Mouse (Mus musculus): Measurements from ENCODE around the gene Bysl. TPM values are rescaled to one million over a fixed set of nuclear protein-coding genes. Genes with fewer than 3 reads are reported as not detected.

Gene Bysl
- total RNA-seq, 2 experiments from 2014 or later: 23.0 to 24.2 TPM

DNA sequence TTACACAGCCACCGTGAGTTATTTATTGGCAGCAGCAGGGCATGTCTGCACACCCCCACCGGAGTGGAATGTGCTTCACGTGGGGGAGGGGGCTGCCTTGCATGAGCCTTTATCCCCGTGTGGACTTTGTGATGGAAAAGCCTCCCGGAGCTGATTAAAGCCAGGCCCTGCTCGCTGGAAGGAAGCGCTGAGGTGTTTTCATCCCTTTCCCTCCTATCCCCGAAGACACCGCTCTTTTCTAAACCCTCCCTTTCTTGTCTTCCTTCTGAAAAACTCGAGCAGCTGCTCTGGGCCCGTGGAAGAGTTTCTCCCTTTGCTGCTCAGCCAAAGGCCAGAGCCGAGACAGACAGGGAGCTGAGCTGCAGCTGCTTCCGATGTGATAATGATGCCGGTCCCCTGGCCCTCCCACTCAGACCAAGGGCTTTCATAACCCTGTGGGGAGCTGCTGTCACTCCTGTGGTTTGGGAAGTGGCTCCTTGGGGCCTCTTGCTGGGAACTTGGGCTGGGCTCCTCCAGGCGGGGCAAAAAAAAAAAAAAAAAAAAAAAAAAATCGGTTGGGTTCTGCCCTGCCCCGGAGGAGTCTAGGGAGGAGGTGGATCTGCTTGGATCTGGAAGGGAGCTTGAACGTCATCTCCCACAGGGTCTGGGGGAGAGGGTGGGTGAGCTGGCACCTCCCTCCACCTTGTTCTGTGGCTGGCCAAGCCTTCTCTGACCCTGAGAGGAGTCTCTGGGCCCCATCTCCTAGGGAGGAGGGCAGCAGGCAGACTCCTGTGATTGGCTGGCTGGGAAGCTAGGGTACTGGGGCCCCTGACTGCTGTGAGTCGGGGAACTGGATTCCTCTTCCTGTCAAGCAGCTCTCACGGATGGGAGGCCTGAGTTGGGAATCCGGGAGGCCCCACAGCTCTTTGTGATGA lies 15.8 kb downstream of the Bysl start:
- peak; percentile 44 to 54 for DNase-seq (ENCODE audit: low spot score in 2 of 2)

DNA sequence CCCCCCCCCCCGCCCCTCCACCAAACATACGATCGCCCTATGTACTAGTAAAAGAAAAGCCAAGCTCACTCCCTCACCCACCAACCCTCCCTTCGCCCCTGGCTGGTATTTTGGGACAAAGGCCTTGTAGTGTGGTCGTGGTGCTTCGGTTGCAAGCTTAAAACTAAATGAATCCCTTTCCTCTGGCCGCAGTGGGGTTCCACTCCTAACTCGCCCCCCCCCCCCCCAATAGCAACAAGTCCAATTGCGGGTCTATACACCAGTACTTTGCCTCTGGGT lies 16.4 kb downstream of the Bysl start:
- DNase-seq (ENCODE audit: low spot score in 2 of 2): no peak

DNA sequence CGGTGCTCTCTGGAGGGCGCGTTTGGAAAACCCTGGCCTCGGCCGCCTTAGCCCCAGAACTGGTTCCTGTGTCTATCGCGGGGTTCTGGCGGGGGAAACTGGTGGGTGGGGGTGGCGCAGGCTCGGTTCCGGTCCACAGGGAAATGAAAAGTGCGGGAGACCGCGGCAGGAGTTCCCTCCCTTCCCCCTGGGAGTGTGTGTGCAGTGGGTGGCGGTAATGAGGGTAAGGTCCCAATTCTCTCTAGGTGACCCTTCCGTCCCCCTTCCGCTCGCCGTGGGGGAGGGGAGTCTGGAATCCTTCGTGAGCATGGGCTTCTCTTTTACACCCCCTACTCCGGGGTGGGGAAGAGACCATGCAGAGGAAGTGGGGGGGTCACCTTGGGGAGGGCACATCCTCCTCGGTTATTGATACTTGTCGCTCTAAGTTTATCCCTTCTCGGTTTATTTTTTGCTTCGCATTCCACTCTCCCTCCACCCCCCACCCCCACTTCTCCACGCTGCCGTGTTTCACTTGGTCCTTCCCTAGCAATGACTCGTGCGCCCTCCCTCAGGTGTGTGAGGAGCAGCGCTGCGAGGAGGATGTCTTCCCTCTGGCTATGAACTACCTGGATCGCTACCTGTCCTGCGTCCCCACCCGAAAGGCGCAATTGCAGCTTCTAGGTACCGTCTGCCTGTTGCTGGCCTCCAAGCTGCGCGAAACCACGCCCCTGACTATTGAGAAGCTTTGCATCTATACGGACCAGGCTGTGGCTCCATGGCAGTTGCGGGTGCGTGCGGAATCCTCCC lies 16.9 kb downstream of the Bysl start:
- peak; percentile 50 to 56 for DNase-seq (ENCODE audit: low spot score in 2 of 2)

DNA sequence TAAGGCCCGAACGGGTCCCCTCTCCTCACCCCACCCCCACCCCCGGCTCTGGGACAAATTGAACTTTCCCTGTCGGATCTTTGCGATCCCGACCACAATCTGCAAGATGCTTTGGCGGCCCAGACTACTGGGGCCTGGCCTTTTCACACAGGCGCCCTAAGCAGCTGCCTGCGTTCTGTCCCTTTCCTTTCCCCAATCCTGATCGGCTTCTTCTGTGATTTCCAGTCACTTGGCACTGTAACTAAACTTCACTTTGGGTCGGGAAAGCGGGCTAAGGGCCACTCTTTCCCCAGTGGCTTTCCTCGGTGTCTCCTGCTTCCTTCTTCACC lies 17.5 kb downstream of the Bysl start:
- DNase-seq (ENCODE audit: low spot score in 2 of 2): no peak

DNA sequence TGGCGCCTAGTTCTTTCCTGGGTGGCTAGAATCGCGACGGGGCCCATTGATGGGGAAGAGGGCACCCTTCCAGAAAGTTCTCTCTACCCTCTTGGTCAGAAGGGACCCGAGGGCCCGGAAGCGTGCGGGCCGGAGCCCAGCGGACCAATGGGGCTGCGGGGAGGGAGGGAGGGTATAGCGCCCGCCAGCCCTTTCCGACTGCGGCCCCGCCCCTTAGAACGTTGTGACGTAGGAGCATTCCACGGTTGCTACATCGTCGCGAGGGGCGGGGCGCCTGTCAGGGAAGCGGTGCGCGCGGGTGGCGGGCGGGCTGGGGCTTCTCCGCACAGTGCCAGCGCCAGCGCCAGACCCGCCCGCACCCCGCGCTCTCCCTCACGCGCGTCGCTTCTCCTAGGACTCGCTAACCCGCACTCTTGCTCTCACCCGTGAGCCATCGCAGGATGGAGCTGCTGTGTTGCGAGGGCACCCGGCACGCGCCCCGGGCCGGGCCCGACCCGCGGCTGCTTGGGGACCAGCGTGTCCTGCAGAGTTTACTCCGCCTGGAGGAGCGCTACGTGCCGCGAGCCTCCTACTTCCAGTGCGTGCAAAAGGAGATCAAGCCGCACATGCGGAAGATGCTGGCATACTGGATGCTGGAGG lies 18.0 kb downstream of the Bysl start:
- peak; percentile 97 for DNase-seq (ENCODE audit: low spot score in 2 of 2)

DNA sequence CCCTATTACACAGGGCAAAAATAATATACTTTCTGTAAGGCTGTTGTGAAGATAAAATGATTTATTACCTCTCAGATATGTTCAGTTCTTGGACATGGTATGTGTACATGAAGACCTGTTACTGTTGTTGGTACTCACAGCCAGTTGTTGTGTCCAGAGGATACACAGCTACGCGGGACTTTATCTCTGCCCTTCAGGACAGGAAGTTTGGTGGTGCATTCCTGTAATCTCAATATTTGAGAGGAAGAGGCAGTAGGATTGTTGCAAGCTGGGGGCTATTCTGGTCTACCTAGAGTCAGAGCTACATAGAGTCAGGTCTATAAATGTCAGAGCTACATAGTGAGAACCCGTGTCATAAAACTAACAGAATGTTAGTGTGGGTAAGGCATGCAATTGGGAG lies 20.2 kb downstream of the Bysl start:
- no peak for DNase-seq (ENCODE audit: low spot score in 2 of 2)

DNA sequence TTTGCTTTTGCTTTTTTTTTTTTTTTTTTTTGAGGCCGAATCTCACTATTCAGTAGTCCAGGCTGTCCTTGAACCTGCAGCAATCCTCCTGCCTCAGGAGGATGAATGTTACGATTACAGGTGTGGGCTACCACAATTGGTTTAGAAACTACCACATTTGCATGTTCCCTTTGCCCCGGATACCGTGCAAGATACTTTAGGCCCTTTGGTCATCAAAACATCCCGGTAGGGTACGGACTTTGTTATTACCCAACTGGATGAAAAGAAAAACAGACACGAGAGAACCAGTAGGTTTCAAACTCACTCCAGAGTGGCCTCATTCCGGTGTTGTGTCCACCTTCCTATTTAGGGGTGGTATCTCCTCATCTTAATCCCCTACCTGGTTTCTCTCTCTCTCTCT lies 22.8 kb downstream of the Bysl start:
- no peak for DNase-seq (ENCODE audit: low spot score in 2 of 2)

DNA sequence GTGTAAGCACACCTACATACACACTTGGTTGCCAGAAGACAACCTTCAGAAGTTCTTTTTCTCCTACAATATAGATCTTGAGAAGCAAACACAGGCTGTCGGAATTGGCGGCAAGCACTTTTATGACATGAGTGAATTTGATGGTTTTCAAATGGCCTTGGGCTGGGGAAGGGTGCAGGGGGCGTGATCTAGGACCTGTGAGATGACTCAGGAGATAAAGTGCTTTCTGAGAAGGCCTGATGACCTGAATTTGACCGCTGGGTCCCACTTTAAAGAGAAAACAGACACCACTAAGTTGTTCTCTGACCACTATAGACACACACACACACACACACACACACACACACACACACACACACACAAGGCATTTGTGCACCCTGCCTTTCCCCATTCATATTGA lies 30.3 kb downstream of the Bysl start:
- DNase-seq (ENCODE audit: low spot score in 2 of 2): peak in 1 of 2 experiments; percentile 26

DNA sequence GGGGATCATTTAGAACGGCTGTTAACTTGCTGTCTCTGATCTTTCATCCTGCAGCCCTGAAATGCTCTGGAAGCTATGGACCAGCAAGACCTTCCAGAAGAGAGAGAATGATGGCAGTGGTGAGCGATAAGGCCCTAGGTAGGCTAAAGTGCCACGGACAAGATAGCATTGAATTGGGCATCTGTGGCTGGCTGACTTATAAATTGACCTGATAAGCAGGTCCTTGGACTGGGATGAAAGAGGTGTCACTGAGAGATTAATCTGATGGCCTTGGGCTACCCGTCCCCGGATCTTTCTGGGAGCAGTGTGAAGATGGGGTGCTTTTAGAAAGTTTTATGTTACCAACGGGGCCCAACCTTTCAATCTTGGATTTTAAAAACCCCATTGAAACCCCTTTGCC lies 32.6 kb downstream of the Bysl start:
- peak in 1 of 2 experiments; percentile 21 for DNase-seq (ENCODE audit: low spot score in 2 of 2)

DNA sequence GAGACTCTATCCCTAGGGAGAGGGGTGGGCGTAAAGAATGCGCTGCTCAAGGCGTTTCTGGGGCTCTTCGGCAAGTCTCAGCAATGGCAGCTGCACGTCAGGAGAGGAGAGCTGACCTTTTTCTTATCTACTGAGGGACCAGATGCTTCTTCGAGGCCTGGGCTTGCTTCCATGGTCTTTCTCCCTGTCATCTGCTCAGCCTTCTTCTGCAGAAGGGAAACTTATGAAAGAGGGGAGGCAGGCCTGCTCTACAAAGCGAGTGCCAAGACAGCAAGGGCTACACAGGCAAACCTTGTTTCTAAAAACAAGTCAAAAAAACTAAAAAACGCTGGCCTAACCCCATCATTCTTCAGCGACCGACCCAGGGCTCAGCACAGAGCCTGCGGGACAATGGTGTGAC lies 36.5 kb downstream of the Bysl start:
- no peak for DNase-seq (ENCODE audit: low spot score in 2 of 2)

DNA sequence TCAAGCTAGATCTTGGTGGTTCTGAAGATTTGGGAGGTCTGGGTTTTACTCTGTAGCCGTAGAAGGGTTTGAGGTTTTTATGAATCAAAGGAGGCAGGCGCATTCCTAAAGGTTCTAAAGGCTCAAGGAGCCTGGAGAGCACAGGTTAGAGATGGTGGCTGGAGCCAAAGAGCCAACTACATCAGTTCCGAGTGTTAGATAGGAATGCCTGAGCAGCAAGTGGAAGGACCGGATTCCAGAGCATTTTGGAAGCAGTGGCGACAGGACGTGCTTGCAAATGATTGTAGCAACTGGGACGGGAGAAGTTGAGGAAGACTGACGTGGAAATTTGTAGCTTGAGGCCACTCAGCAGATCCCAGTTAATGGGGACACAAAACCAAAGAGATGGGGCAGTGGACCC lies 37.3 kb downstream of the Bysl start:
- DNase-seq (ENCODE audit: low spot score in 2 of 2): no peak

DNA sequence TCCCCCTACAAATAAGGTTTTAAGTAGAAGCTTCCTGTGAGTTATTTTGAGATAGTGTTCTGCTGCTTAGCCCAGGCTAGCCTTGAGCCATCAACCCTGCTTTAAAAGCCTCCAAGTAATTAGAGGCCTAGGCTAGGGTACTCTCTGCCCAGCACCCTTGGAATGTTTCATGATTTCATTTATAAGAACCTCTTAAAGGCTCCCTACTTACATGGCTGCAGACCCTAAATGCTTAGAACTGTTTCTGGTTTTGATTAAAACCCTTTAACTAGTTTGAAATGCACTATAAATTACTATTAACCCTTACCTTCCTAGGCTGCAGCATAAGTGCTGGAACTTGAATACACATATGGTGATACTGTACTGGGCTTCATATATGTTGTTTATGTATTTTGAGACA lies 38.9 kb downstream of the Bysl start:
- no peak for DNase-seq (ENCODE audit: low spot score in 2 of 2)

DNA sequence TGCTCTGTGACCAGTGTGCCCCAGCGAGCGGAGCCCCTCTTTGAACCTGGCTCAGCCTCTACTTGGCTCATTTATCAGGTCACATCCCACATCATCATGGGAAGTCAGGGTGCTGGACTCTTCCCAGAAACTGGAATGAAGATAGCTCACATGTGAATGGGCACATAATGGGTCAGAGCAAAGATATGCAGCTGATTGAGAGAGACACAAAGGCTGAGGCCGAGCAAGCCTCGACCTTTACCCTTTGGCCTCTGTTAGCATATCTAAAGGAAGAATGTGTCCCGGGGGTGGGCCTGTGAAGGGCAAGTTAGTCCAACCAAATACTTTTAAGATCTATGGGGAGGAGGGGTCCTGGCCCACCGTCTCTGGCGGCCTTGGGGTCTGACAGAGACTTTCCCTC lies 39.7 kb downstream of the Bysl start:
- DNase-seq (ENCODE audit: low spot score in 2 of 2): no peak

DNA sequence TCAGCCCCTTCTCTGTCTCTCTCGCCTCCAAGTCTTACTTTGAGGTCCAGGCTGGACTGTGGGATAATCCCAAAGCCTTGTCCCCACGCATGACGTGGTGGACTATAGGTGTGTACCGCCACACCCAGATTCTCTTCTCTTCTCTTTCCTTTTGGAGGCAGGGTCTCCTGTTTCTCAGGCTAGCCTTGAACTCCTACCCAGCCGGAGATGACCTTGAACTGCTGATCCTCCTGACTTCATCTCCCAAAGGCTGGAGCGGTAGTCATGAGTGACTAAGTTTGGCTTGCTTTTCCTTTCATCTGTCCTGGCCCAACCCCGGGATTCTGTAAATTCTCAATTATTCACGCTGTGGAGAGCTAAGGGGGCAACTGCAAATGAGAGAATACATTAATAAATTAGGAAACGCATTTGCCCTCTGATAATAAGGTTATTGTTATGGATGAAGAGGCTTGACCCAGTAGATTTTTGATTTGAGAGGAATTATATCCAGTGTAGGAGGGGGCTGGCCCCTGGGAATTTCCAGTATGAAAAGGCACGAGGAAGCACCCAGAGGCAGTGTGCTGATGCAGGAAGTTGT lies 42.3 kb downstream of the Bysl start:
- no peak for DNase-seq (ENCODE audit: low spot score in 2 of 2)

DNA sequence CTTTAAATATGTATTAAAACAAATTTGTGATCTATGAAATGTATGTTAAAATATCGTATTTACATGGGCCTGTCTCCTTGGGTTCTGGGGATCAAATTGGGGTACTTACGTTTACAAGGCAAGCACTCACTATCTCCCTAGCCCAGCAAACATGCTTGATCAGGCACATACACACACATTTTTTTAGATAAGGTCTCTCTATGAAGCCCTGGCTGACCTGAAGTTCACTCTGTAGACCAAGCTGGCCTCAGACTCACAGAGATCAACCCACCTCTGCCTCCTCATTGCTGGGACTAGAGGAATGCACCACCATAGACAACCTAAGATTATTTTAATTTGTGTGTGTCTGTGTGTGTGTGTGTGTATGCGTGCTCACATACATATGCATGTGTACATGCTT lies 42.9 kb downstream of the Bysl start:
- no peak for DNase-seq (ENCODE audit: low spot score in 2 of 2)

DNA sequence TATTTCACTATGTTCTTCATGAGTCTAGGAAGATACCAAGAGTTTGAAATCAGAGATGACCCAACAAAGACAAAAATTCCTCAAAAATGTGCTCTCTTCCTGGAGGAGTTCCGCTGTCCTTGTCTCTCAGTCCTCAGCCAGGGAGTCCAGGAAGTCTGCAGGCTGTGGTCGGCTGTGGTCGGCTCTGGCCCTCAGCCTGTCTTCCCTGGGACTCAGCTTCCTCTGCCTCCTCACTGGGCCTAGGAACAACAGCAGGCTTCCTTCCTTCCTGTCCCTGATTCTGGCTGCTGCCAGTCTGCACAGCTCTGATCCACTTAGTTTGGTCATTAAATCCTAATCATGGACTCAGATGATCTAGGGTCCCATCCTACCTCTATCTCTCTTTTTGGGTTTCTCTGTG lies 44.0 kb downstream of the Bysl start:
- no peak for DNase-seq (ENCODE audit: low spot score in 2 of 2)

DNA sequence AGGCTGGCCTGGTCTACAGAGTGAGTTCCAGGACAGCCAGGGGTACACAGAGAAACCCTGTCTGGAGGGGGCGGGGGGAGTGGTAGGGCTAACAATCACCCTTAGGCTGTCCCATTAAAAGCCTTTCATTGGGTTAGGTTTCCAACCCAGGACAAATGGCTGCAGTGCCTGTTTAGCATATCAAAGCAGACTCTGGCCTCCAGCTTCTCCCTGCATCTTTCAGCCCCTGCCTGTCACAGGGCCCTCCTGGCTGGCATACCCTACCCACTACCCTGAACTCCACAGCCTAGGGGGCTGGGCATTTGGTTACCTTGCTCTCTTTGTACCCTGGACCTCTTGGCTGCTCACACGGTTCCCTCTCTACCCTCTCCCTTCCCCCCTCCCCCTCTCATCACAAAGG lies 45.2 kb downstream of the Bysl start:
- DNase-seq (ENCODE audit: low spot score in 2 of 2): no peak

DNA sequence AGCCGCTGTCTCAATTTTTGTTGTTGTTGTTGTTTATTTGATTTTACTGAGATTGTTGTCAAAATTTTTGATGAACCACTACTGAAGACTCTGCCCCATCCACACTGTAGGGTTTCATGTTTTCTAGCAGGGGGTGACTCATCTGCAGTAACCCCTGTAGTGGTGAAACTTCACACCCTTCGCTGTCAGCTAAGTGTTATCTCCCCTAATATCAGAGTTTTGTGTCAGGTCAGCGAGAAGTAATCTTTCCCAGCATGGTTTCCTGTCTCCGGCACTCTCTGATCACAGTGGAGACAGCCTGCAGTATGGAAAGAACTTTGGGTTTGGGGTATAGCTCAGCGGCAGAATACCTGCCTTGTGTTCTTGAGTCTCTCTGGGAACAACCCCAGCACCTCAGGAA lies 46.7 kb downstream of the Bysl start:
- no peak for DNase-seq (ENCODE audit: low spot score in 2 of 2)

DNA sequence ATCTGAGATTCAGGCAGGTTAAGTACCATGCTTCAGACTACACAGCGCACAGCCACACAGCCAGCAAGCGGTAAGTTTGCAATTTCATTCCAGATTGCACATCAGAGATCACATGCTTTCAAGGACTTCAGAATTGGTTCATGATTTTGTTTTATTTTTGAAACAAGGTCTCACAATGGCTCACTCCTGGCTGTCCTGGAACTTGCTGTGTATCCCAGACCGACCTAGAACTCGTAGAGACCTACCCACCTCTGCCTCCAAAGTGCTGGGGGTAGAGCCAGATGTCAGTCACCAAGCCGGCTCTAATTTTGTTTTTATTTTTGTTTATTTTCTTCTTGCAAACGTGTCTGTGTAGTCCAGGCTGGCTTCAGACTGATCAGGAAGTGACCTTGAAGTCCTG lies 48.4 kb downstream of the Bysl start:
- DNase-seq (ENCODE audit: low spot score in 2 of 2): peak in 1 of 2 experiments; percentile 25

DNA sequence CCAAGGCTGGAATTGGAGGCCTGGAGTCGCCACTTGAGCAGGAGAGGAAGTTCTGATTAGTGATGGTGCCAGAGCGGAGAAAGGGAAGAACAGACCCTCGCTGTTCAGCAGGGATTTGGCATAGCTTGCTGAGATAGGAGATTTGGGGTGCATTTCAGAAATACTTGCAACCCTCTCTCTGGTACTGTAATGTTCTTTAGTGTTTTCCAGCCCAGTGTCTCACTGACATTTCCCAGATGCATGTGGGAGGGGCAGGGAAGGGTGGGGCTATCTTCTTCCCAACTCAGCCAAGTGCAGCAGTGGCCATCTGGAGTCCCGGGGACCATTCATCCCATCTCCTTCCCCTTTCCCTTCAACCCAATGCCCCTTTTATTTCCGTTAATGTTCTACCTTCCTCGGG lies 51.6 kb downstream of the Bysl start:
- no peak for DNase-seq (ENCODE audit: low spot score in 2 of 2)

DNA sequence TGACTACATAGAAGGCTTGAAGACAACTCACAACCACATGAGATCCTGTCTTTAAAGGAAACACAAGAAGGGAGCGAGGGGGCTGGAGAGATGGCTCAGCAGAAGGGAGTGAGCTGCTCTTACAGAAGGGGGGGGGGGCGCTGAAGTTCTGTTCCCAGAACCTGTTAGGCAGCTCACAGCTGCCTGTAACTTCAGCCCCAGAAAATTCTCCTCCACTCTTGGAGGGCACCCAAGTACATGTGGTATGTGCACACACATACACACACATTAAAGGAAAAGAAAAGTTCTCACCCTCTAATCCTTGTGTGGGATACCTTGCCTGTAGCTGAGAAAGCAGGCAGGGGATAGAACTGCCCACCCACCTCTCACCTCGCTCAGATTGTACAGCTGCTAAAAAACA lies 54.1 kb downstream of the Bysl start:
- DNase-seq (ENCODE audit: low spot score in 2 of 2): no peak

DNA sequence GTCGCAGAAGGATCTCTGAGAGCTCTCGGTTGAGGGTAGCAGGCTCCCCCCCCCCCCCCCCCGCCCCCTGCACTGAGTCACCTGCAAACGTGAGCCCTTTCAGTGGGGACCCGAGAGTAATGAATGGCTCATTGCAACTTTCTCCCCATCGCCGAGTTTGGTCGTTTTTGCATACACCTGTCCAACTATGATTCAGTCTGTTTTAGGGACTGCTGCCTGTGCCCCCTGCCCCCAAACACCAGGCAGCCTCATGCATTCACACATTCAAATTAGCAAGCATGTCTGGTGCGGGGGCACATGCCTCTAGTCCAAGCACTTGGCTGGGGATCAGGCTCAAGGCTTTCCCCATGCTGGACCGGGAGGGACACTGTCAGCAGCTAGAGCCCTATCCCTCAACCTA lies 56.7 kb downstream of the Bysl start:
- DNase-seq (ENCODE audit: low spot score in 2 of 2): no peak
